Mouse (Mus musculus) right cerebral cortex, postnatal 25 days (tissue): Measurements from ENCODE around the gene Wbp2nl.
"Not testable (repeated sequence)": the region's sequence is repeated elsewhere in the genome, so short reads cannot be mapped to it uniquely, and the experiment has no call there.

ENCODE experiments used
- DNase-seq: peaks from one replicate; pipeline ENCODE4 v3.0.0; 2022

The Wbp2nl gene

GRCm38 (mm10) chr15:82351480-82351879 lies 52.7 kb downstream of the Wbp2nl start:
- DNase-seq = no peak

GRCm38 (mm10) chr15:82353078-82353744 lies 54.5 kb downstream of the Wbp2nl start:
- no peak for DNase-seq

GRCm38 (mm10) chr15:82353745-82354113 lies 55.0 kb downstream of the Wbp2nl start:
- DNase-seq = no peak

- peak; percentile 96 for DNase-seq
Measured at GRCm38 (mm10) chr15:82354126-82354945, 55.6 kb downstream of the Wbp2nl start, which contains the start of gene Ndufa6. Gene Ndufa6 (minus strand): TSS chr15:82354322.

- no peak for DNase-seq
Measured at GRCm38 (mm10) chr15:82358431-82359260, 59.9 kb downstream of the Wbp2nl start.

GRCm38 (mm10) chr15:82361459-82362018 lies 62.8 kb downstream of the Wbp2nl start:
- no peak for DNase-seq

GRCm38 (mm10) chr15:82362234-82362633 lies 63.5 kb downstream of the Wbp2nl start:
- DNase-seq = no peak

- DNase-seq = not testable (repeated sequence)
Measured at GRCm38 (mm10) chr15:82363801-82364200, 65.0 kb downstream of the Wbp2nl start.
